Mouse (Mus musculus): Measurements from ENCODE around the gene Plxna2. TPM values are rescaled to one million over a fixed set of nuclear protein-coding genes. Genes with fewer than 3 reads are reported as not detected.
A peak's percentile ranks its signal among the peaks of the same experiment; 100 is the strongest.

Gene Plxna2
- total and polyA plus RNA-seq, 3 experiments: under 0.01 to 0.03 TPM; not detected in 1

GRCm38 (mm10) chr1:194624973-194625372, 7.0 kb downstream of the Plxna2 start:
- Histone ChIP-seq H3K79me2 (ENCODE audit: control insufficient read depth, insufficient read depth, low read length, poor library complexity) (no peaks in the 10 kb centered on the region), H3K4me3 (ENCODE audit: control insufficient read depth in 1 of 2, insufficient read depth in 1 of 2, low read depth in 2 of 2, low read length in 2 of 2) (no peak overlapping the region), H3K27me3 (ENCODE audit: control insufficient read depth in 1 of 2, insufficient read depth in 2 of 2, low read length in 2 of 2) (no peaks in the 10 kb centered on the region; a peak in 1 of 4 replicates), H3K9me3 (replicated peaks; ENCODE audit: insufficient read depth, low read length) (no peaks in the 10 kb centered on the region), H3K36me3 (ENCODE audit: control insufficient read depth in 1 of 2, insufficient read depth in 2 of 2, low read length in 2 of 2) (no peaks in the 10 kb centered on the region), H3K4me1 (ENCODE audit: control insufficient read depth in 1 of 2, insufficient read depth in 2 of 2, low read length in 2 of 2) (no peaks in the 10 kb centered on the region), H3K27ac (ENCODE audit: control insufficient read depth, low read depth, low read length) (no peak overlapping the region), H3K9ac (ENCODE audit: control insufficient read depth, low read depth, low read length, poor library complexity, severe bottlenecking) (no peak overlapping the region)
- DNase-seq (ENCODE audit: low read depth, low spot score): no peak
- TF ChIP-seq TAL1 (IDR thresholded peaks at IDR 0.05; ENCODE audit: low read length) (no peak), ZNF384 (IDR thresholded peaks at IDR 0.05; ENCODE audit: low read depth, low read length) (no peak), HCFC1 (IDR thresholded peaks at IDR 0.05; ENCODE audit: low read depth, low read length) (no peak), GABPA (IDR thresholded peaks at IDR 0.05; ENCODE audit: low read depth, low read length) (no peak), SMC3 (IDR thresholded peaks at IDR 0.05; ENCODE audit: low read depth, low read length) (no peak), NRF1 (IDR thresholded peaks at IDR 0.05; ENCODE audit: insufficient read depth, low read depth, low read length, poor library complexity, severe bottlenecking) (no peak), ELF1 (IDR thresholded peaks at IDR 0.05; ENCODE audit: low read depth, low read length) (no peak)

GRCm38 (mm10) chr1:194626109-194626508, 8.1 kb downstream of the Plxna2 start:
- H3K4me3 ChIP-seq (ENCODE audit: control insufficient read depth in 1 of 2, insufficient read depth in 1 of 2, low read depth in 2 of 2, low read length in 2 of 2): no peak overlapping the region
- H3K9ac ChIP-seq (ENCODE audit: control insufficient read depth, low read depth, low read length, poor library complexity, severe bottlenecking): no peak overlapping the region
- TF ChIP-seq GABPA (IDR thresholded peaks at IDR 0.05; ENCODE audit: low read depth, low read length) (no peak), RAD21 (IDR thresholded peaks at IDR 0.05; ENCODE audit: low read depth, low read length) (no peak), GATA1 (IDR thresholded peaks at IDR 0.05; ENCODE audit: low read depth, low read length) (no peak), USF1 (IDR thresholded peaks at IDR 0.05; ENCODE audit: low read depth, low read length) (no peak), ZKSCAN1 (IDR thresholded peaks at IDR 0.05; ENCODE audit: low read depth, low read length) (no peak)
- peak; percentile 11 for DNase-seq (ENCODE audit: low read depth, low spot score)
- no peaks in the 10 kb centered on the region; a peak in 1 of 4 replicates for H3K27me3 ChIP-seq (ENCODE audit: control insufficient read depth in 1 of 2, insufficient read depth in 2 of 2, low read length in 2 of 2)
- H3K36me3 ChIP-seq (ENCODE audit: control insufficient read depth in 1 of 2, insufficient read depth in 2 of 2, low read length in 2 of 2): no peaks in the 10 kb centered on the region
- no peaks in the 10 kb centered on the region for H3K79me2 ChIP-seq (ENCODE audit: control insufficient read depth, insufficient read depth, low read length, poor library complexity)
- H3K4me1 ChIP-seq (ENCODE audit: control insufficient read depth in 1 of 2, insufficient read depth in 2 of 2, low read length in 2 of 2): no peaks in the 10 kb centered on the region
- H3K9me3 ChIP-seq (replicated peaks; ENCODE audit: insufficient read depth, low read length): no peaks in the 10 kb centered on the region
- no peak overlapping the region for H3K27ac ChIP-seq (ENCODE audit: control insufficient read depth, low read depth, low read length)

GRCm38 (mm10) chr1:194627286-194627685, 9.3 kb downstream of the Plxna2 start:
- no peak for DNase-seq (ENCODE audit: low read depth, low spot score)
- H3K9me3 ChIP-seq (replicated peaks; ENCODE audit: insufficient read depth, low read length): no peaks in the 10 kb centered on the region
- no peak overlapping the region for H3K9ac ChIP-seq (ENCODE audit: control insufficient read depth, low read depth, low read length, poor library complexity, severe bottlenecking)
- H3K79me2 ChIP-seq (ENCODE audit: control insufficient read depth, insufficient read depth, low read length, poor library complexity): no peaks in the 10 kb centered on the region
- H3K36me3 ChIP-seq (ENCODE audit: control insufficient read depth in 1 of 2, insufficient read depth in 2 of 2, low read length in 2 of 2): no peaks in the 10 kb centered on the region
- TF ChIP-seq ZKSCAN1 (IDR thresholded peaks at IDR 0.05; ENCODE audit: low read depth, low read length) (no peak), GATA1 (IDR thresholded peaks at IDR 0.05; ENCODE audit: low read depth, low read length) (no peak), E2F4 (IDR thresholded peaks at IDR 0.05; ENCODE audit: borderline replicate concordance, low read depth, low read length) (no peak), MAX (IDR thresholded peaks at IDR 0.05; ENCODE audit: low read length) (no peak), MEF2A (IDR thresholded peaks at IDR 0.05; ENCODE audit: extremely low read depth, insufficient replicate concordance, low read depth, low read length, poor library complexity, severe bottlenecking) (no peak), ZMIZ1 (IDR thresholded peaks at IDR 0.05; ENCODE audit: low read depth, low read length) (no peak), POLR2AphosphoS5 (IDR thresholded peaks at IDR 0.05; ENCODE audit: borderline replicate concordance, low read depth, low read length) (no peak), USF2 (IDR thresholded peaks at IDR 0.05; ENCODE audit: borderline replicate concordance in 1 of 2, insufficient read depth in 1 of 2, low read depth in 1 of 2, low read length in 2 of 2) (no peak), MYB (IDR thresholded peaks at IDR 0.05; ENCODE audit: low read depth, low read length) (no peak), MAFK (IDR thresholded peaks at IDR 0.05; ENCODE audit: borderline replicate concordance, low read depth, low read length) (no peak)
- no peak overlapping the region for H3K27ac ChIP-seq (ENCODE audit: control insufficient read depth, low read depth, low read length)
- H3K27me3 ChIP-seq (ENCODE audit: control insufficient read depth in 1 of 2, insufficient read depth in 2 of 2, low read length in 2 of 2): no peaks in the 10 kb centered on the region; a peak in 1 of 4 replicates
- no peak overlapping the region for H3K4me3 ChIP-seq (ENCODE audit: control insufficient read depth in 1 of 2, insufficient read depth in 1 of 2, low read depth in 2 of 2, low read length in 2 of 2)
- no peaks in the 10 kb centered on the region for H3K4me1 ChIP-seq (ENCODE audit: control insufficient read depth in 1 of 2, insufficient read depth in 2 of 2, low read length in 2 of 2)

All from MEL (cell line).